Mouse (Mus musculus) embryonic facial prominence, embryonic 14.5 days (tissue): ENCODE data around the gene Ankrd37. TPM values are rescaled to one million over a fixed set of nuclear protein-coding genes. Genes with fewer than 3 reads are reported as not detected.

Experiments
- ATAC-seq: fragments of 200-750 bp; cut with Nextera tagmentation; 2 replicates; pipeline ENCODE4 v1.8.0; 2017; ENCODE audit warnings: low read depth, moderate number of reproducible peaks, moderate TSS enrichment
- DNase-seq: peaks from one replicate; pipeline ENCODE4 v3.0.0-alpha.2; 2015; ENCODE audit warnings: low spot score
- H3K27ac ChIP-seq: fragments of 300-500 bp; sonication (generic); replicated peaks from 2 replicates; pipeline ENCODE4 v1.5.1; 2014; ENCODE audit warnings: low read depth, mild to moderate bottlenecking, low read length, moderate library complexity
- H3K27me3 ChIP-seq: fragments of 300-500 bp; sonication (generic); replicated peaks from 2 replicates; pipeline ENCODE4 v1.6.1; 2014; ENCODE audit warnings: low read length; ENCODE audit not compliant: control insufficient read depth, insufficient read depth
- H3K36me3 ChIP-seq: fragments of 300-500 bp; sonication (generic); 2 replicates; pipeline ENCODE4 v1.6.1; 2014; ENCODE audit warnings: low read length, mixed read lengths; ENCODE audit not compliant: control insufficient read depth, insufficient read depth
- H3K4me1 ChIP-seq: fragments of 300-500 bp; sonication (generic); 2 replicates; pipeline ENCODE4 v1.6.1; 2014; ENCODE audit warnings: antibody characterized with exemption, low read length; ENCODE audit not compliant: control insufficient read depth, insufficient read depth
- H3K4me2 ChIP-seq: fragments of 300-500 bp; sonication (generic); 2 replicates; pipeline ENCODE4 v1.6.1; 2014; ENCODE audit warnings: low read depth, mild to moderate bottlenecking, low read length, moderate library complexity, mixed read lengths
- H3K4me3 ChIP-seq: fragments of 300-500 bp; sonication (generic); 2 replicates; pipeline ENCODE4 v1.5.1; 2014; ENCODE audit warnings: low read depth, mild to moderate bottlenecking, low read length
- H3K9ac ChIP-seq: fragments of 300-500 bp; sonication (generic); 2 replicates; pipeline ENCODE4 v1.6.1; 2014; ENCODE audit warnings: low read depth, mild to moderate bottlenecking, low read length, moderate library complexity, mixed read lengths
- H3K9me3 ChIP-seq: fragments of 300-500 bp; sonication (generic); 2 replicates; pipeline ENCODE4 v1.6.1; 2016; ENCODE audit warnings: low read length; ENCODE audit not compliant: control insufficient read depth
- WGBS: fragments of 180-500 bp; shearing (Covaris S2); extraction: QIAGEN DNeasy Blood & Tissue Kit; methylation state at CpG from one replicate; pipeline ENCODE4 v1.1.7; 2014; 5-methylcytosine and 5-hydroxymethylcytosine counted together
- polyA plus RNA-seq: library from polyadenylated mRNA; unstranded; fragments of >200 nt; fragmentation: Nextera tagmentation; extraction: Ambion mirVana; gene quantifications from 2 replicates; pipeline ENCODE4 v1.2.1, GENCODE M21; 2014

Ankrd37 gene
- polyA plus RNA-seq, 1 experiment from 2014 or later: 19.2 TPM

DNA sequence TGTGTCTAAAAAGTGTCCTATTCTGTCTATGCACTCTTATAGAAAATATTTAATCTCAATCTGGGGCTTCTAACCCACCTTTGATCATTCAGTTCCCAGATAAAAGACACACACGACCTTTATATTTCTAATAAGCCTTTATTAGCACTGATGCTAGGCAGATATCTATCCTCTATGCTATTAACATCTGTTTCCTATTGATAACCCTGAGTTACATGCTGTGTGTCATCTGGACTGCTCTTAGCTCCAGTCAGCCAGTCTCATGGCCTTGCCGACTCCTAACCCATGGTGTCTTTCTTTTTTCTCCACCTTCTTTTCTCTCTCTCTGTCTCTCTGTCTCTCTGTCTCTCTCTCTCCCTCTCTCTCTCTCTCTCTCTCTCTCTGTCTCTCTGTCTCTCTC is 17.3 kb downstream of the Ankrd37 start:
- Histone ChIP-seq H3K9ac (no peak overlapping the region), H3K27me3 (no peaks in the 10 kb centered on the region), H3K4me3 (no peak overlapping the region), H3K9me3 (no peaks in the 10 kb centered on the region), H3K4me2 (no peak overlapping the region), H3K36me3 (peaks cover 43% of the 10 kb centered on the region), H3K27ac (no peak overlapping the region), H3K4me1 (no peaks in the 10 kb centered on the region)
- WGBS: 47% methylated on average over 2 of the region's 2 CpGs
- DNase-seq: no peak
- no peak for ATAC-seq

DNA sequence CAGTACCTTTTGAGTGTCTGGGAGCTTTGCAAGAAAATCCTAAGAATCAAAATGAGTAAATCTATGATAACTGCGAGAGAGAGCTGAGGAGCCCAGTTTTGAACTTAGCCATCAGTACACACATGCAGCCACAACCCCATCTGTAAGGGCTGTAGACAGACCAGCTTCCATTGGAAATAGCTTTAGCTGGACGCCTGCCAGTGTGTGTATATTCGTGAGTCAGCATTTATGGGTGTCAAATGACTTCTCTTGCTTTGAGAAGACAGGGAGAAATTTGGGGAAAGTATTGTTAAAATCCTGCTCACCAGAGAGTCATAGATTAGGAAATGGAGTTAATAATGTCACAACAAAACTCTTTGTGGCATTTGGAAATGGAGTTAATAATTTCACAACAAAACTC is 18.8 kb downstream of the Ankrd37 start:
- Histone ChIP-seq H3K4me2 (no peak overlapping the region), H3K27ac (no peak overlapping the region), H3K27me3 (no peaks in the 10 kb centered on the region), H3K9ac (no peak overlapping the region), H3K4me1 (no peaks in the 10 kb centered on the region), H3K36me3 (peaks cover 53% of the 10 kb centered on the region), H3K4me3 (no peak overlapping the region), H3K9me3 (no peaks in the 10 kb centered on the region)
- DNase-seq (no peak), ATAC-seq (no peak)
- WGBS: 67% methylated on average over 3 of the region's 3 CpGs

DNA sequence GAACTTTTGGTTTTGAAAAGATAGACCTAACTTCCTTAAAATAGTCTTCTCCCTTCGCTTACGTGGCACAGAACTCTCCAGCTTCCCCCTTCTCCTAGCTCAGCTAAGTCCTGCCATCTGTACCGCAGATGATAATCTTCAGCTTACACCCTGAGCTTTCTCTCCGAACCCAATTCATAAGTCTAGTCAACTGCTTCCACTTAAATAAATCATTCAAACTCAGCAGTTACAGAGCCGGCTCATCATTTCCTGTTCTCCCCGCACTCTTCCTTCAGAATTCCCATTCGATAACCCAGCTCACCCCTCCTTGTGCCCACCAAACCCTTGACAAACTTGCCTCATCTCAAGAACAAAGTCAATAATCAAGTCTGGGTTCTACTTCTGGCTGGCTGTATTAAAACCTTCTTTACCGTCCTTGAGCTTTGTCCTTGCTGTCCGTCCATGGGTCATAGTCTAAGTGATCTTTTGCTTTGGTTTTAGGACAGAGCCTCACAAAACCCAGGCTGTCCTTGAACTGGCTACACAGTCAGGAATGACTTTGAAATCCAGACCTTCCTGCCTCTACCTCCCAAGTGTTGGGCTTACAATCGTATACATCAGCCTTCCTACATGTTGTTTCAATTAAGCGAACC is 29.6 kb downstream of the Ankrd37 start:
- Histone ChIP-seq H3K36me3 (peaks cover 12% of the 10 kb centered on the region), H3K27ac (peak overlapping the region; percentile 90), H3K4me1 (peaks cover 13% of the 10 kb centered on the region), H3K9me3 (peaks cover 2% of the 10 kb centered on the region), H3K9ac (peak overlapping the region; percentile 81), H3K4me2 (peak overlapping the region; percentile 68), H3K4me3 (peak overlapping the region; percentile 67), H3K27me3 (no peaks in the 10 kb centered on the region)
- DNase-seq (peak; percentile 46), ATAC-seq (no peak)
- 52% methylated on average over 11 of the region's 11 CpGs for WGBS

DNA sequence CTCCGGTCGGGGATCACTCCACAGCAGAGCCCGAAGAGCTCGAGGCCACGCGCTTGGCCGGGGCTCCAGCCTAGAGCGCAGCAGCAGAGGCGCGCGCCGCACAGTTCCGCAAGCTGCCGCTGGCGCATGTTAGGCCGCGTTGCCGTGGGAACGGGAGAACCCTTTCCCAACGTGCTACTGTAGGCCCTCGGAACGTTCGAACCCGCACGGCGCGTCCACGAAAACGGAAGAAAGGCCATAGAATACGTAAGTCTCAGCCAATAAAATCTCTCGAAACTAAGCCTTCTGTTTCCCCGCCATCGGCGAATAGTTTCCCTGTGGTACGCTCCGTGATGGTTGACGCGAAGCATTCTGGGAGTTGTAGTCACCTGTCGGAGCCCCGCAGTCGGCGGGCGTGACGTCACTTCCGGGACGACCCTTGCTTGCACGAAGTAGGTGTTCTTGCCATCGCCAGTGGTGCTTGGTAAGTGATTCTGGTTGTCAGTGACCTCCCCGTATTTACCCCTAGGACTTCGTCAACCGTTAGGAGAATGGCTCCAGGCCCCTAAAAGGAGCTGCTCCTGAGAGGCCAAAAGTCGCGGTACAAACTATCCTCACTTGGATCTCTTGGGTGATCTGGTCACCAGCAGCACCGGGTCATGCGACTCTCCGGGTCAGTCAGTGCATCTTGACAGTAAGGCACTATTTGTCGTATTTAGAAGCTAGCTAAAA is 30.2 kb downstream of the Ankrd37 start, which contains the start of the genes 1700029J07Rik and Ufsp2:
1700029J07Rik (minus strand) TSS at position 127 of the 711 bp plus-strand sequence.
Ufsp2 (plus strand) TSS at position 403 of the 711 bp plus-strand sequence.
- ATAC-seq: peak; percentile 99
- H3K27me3 ChIP-seq: no peaks in the 10 kb centered on the region
- peak within 1 kb of the TSS; percentile 67 for H3K4me3 ChIP-seq
- DNase-seq: peak; percentile 99
- peaks cover 6% of the 10 kb centered on the region for H3K9me3 ChIP-seq
- H3K4me2 ChIP-seq: peak within 1 kb of the TSS; percentile 68
- under 1% methylated on average over 57 of the region's 57 CpGs for WGBS
- H3K9ac ChIP-seq: peak within 1 kb of the TSS; percentile 81
- peaks cover 7% of the 10 kb centered on the region for H3K36me3 ChIP-seq
- peaks cover 13% of the 10 kb centered on the region for H3K4me1 ChIP-seq
- H3K27ac ChIP-seq: peak within 1 kb of the TSS; percentile 90

DNA sequence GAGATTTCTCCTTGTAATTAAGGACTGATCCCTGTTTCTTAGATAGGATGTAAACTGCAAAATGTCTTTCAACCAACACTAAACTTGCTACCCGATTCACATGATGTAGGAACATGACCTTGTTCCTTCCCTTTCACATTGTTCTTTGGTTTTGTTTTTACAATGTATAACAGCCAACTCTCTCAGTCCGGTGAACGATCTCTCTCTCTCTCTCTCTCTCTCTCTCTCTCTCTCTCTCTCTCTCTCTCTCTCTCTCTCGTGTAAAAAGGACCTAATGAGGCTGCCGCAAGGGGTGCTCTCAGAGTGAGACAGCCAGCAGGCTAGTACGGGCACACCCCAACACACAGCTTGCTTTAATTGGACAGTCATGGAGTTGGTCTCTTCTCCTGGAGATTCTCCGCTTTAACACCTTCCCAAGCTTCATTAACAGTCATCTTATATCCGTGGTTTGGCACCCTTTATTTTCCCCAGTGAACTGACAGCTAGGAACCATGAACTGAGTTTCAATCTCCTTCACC is 31.5 kb downstream of the Ankrd37 start:
- DNase-seq: no peak
- H3K36me3 ChIP-seq: peaks cover 5% of the 10 kb centered on the region; the same call in 1 of the 2 replicates
- no peak for ATAC-seq
- H3K27me3 ChIP-seq: no peaks in the 10 kb centered on the region
- peaks cover 6% of the 10 kb centered on the region for H3K9me3 ChIP-seq
- peak overlapping the region; percentile 90; the same call in 1 of the 2 replicates for H3K27ac ChIP-seq
- H3K4me2 ChIP-seq: peak overlapping the region; percentile 68
- peak overlapping the region; percentile 81 for H3K9ac ChIP-seq
- 0 out of 2 replicates have a peak overlapping the region, but pooled peaks have one; percentile 67 for H3K4me3 ChIP-seq
- WGBS: 65% methylated on average over 8 of the region's 8 CpGs
- H3K4me1 ChIP-seq: peaks cover 13% of the 10 kb centered on the region

DNA sequence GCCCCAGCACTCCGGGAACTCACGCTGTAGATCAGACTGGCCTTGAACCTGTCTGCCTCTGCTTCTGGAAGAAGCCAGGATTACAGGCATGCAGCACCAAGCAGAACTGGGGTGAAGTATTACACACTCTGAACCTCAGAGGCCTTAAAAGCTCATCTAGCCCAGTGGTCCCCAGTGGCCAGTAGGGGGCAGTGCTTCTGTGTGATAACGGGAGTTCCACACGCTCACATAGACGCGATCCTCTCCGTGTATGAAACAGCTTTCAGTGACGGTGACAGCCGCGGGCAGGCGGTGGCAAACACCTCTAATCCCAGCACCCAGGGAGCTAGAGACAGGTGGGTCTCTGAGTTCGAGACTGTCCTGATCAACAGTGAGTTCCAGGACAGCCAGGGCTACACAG is 34.6 kb downstream of the Ankrd37 start:
- WGBS: 95% methylated on average over 12 of the region's 12 CpGs
- H3K4me3 ChIP-seq: no peak overlapping the region
- ATAC-seq: no peak
- peaks cover 7% of the 10 kb centered on the region; the same call in 1 of the 2 replicates for H3K4me1 ChIP-seq
- peaks cover 6% of the 10 kb centered on the region for H3K9me3 ChIP-seq
- H3K27me3 ChIP-seq: no peaks in the 10 kb centered on the region
- no peak overlapping the region for H3K4me2 ChIP-seq
- no peaks in the 10 kb centered on the region for H3K36me3 ChIP-seq
- H3K9ac ChIP-seq: no peak overlapping the region
- H3K27ac ChIP-seq: no peak overlapping the region
- no peak for DNase-seq

DNA sequence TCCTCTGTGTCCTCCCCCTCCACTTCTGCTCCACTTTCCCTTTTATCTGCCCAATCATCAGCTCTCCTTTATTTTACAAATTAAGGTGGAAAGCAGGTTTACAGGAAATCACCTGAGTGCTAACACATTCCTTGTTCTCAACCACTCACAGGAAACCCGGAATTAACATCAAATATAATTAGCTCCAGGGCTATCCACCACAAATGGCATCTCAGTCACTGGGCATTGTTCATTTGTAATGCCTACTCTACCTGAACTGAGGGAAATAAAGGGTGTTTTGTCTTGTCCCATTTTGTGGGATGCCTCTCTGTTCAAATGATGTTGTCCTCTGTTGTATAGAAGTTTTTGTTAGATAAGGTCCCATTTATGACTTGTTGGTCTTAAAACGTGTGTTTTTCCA is 54.9 kb downstream of the Ankrd37 start:
- Histone ChIP-seq H3K36me3 (no peaks in the 10 kb centered on the region), H3K27me3 (no peaks in the 10 kb centered on the region), H3K4me1 (no peaks in the 10 kb centered on the region), H3K9me3 (no peaks in the 10 kb centered on the region), H3K4me3 (no peak overlapping the region), H3K27ac (no peak overlapping the region), H3K4me2 (no peak overlapping the region), H3K9ac (no peak overlapping the region)
- 58% methylated on average over 2 of the region's 2 CpGs for WGBS
- ATAC-seq (no peak), DNase-seq (no peak)
